Mouse (Mus musculus): ENCODE results near the gene Cdc26.

Gene Cdc26

DNA sequence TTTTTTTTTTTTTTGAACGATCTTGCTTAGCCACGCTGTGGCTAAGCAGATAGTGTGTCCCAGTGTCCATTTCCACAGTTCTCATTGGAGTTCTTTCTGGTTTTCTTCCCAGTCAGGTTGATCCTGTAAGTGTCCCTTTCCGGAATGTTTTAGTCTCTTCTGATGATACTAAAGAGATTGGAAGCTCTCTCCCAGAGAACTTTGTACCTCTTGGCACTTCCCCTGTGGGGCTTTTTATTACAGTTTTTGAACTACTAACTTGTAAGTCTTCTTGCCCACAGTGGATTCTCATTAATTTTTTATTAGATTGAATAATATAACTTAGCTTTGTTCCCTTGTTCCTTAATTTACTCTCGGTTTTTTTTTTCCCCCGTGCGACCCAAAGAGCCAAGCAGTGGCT lies 46.9 kb downstream of the Cdc26 start:
- DNase-seq (ENCODE audit: low read depth) = no peak

- DNase-seq (ENCODE audit: low read depth) = no peak
These were observed 47.5 kb downstream of the Cdc26 start for GRCm38 (mm10) chr4:62360805-62361455.

- peak; percentile 98 for DNase-seq (ENCODE audit: low read depth)
These were observed 48.2 kb downstream of the Cdc26 start, which contains the start of the genes Fkbp15 and Slc31a1 for GRCm38 (mm10) chr4:62360088-62360804. Gene Fkbp15 (minus strand): TSS chr4:62360548. Gene Slc31a1 (plus strand): TSS chr4:62360727.

DNA sequence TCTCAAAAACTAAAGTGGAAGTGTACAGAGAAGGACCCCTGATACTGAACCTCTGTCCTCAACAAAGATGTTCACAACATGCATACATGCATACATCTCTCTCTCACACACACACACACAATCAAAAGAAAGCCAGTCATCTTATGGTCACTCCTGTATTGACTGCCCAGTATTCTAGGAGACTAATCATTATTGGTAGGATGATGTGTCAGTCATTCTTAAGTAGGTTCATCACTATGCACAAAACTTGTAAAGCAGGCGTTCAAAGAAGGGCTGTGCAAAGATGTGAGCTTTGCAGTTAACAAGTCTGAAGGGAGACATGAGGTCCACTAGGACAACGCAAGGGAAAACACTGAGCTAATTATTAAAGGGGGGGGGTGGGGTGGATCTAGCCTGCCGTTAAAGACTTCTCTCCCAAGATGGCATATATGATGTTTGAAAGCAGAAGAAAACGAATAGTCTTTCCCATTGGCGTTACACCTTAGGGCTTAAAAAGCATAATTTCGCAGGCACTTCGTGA lies 49.1 kb downstream of the Cdc26 start:
- DNase-seq (ENCODE audit: low read depth) = no peak

DNA sequence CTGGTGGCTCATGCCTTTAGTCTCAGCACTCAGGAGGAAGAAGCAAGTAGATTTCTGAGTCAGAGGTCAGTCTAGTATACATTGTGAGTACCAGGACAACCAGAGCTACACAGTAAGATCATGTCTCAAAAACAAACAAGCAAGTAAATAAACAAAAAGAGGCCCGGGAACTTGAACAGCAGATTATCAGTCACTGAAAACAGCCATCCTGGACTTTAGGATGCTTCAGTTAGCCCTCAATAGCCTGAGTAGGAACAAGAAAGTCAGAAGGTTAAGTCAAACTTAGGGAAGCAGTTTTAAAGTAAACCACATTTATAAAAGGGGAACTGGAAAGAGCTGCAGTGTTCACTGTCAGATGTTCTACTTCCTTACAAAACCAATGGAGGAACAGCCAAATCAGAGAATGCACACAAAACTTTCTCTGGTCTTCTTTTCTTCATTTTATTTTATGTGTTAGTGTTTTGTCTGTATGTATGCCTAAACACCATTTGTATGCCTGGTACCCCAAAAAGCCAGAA lies 50.8 kb downstream of the Cdc26 start:
- DNase-seq (ENCODE audit: low read depth) = no peak

DNA sequence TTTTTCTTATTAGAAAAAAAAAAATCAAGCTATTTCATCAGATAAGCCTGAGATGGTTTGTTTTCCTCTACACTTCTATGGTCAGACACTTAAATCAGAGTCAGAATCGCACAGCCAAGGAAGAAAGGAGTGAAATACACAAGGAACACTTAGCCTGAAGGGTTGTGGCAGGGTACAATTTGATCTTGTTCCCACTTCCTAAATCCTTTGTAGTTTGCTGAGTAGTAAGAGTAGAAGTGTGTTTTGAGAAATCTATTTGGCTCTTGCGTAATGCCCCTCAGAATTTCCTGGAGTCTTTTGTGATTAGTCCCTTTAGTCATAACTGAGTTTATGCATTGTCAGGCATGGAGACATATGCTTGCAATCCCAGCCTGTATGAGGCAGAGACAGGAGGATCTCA lies 59.1 kb downstream of the Cdc26 start:
- DNase-seq (ENCODE audit: low read depth) = no peak

DNA sequence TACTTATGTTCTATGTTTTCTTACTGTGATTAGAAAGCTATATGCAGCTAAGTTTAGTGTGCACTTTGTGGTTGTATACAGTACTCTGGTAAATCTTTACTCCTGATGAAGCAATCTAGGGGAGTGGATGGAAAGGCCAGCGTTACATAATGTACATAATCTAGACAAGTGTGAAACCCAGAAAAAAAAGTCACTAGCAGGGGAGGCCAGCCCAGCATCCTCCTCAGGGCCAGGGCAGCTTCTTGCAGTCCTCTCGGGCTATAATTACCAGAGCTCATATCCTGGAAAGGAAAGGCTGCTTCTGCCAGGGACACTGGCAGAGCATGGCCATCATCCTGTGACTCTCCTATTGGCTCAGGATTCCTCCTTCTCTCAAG lies 60.1 kb downstream of the Cdc26 start:
- DNase-seq (ENCODE audit: low read depth) = no peak

DNA sequence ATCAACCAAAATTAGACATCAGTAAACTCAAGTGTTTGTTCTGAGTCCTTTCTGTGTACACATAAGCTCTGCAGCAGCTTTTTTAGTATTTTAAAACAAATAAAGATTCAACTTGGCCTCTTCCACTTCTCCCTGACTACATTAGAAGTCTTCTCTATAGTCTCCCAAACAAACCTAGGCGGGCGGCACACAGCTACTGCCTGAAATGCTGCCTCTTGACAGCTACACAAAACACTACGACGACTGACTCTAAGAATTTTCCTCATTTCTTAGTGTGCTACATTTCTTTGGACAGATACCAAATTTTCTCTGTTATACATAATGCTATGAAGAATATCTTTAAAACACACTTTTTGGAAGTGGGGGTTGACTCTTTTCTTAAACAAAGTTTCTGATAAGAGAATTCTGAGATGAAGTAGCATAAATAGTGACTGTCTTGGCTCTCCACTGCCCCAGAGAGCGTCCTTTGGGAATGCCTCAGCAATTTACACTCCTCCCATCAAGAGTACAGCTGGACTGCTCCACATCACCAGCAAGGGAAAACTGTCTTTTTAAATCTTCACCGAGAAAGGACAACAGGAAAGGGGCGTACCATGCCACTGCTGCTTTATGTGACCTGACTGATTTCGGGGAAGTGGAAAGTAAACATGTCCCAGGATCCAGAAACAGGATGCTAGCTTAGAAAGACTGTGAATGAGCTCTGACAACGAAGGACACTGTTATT lies 60.7 kb downstream of the Cdc26 start:
- DNase-seq (ENCODE audit: low read depth) = no peak

DNA sequence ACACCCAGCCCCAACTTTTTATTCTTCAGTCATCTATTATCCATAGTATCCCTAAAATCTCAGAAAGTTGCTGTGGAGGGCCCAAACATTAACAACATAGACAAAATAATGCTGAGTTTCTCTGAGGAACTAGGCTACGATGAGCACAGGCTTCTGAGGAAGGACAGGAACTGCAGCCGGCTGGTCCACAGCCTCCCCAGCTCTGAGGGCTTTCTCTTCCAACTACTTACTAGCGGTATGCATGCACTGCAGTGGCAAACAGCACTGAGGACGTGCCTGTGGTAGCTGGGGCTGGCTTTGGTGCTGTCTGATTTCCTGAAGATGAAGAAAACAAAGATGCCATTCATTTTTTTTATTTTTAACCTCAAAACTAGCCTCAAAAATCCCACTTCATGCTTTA lies 62.6 kb downstream of the Cdc26 start:
- DNase-seq (ENCODE audit: low read depth) = no peak

GRCm38 (mm10) chr4:62344000-62344399 lies 64.4 kb downstream of the Cdc26 start:
- DNase-seq (ENCODE audit: low read depth) = peak; percentile 39

GRCm38 (mm10) chr4:62338536-62338935 lies 69.9 kb downstream of the Cdc26 start:
- no peak for DNase-seq (ENCODE audit: low read depth)
